In the genomic region with DNA sequence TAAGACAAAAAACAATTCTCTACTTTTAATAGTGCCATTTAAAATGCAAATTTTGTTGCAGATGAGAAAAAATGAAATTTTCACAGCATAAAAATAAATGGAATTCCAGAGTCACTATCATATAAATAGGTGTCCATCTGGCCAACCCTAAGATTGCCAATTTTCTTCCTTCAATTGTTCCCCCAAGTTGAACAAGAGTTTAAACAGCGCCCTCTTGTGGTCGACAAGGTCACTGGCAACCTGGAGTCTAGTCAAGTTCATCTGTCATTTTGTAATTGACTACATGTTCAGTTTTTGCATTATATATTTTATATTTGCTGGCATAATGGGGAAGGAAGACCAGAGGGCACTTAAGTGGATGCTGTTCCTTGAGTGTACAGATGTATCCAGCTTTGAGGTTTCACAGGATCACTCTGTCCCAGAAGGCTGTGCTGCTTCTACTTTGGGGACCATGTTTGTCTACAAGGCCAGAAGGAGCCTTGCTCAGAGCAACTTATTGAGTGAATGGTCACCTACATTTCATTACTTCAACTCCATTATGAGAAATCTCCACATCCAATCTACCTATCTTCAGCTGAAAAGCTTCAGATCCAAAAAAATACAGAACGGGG, we compare ENCODE assay signal across 8 mouse cellular contexts. TPM values are rescaled to one million over a fixed set of nuclear protein-coding genes. Genes with fewer than 3 reads are reported as not detected.
A peak's percentile ranks its signal among the peaks of the same experiment; 100 is the strongest.
DNase-seq lines count a peak whose midpoint lies in the region; ATAC-seq and TF ChIP-seq lines count a peak whose summit lies in the region.

No protein-coding gene starts in this region.

- H3K9me3 ChIP-seq in forebrain, embryonic 13.5 days (replicated peaks), result no peaks in the 10 kb centered on the region
- no peaks in the 10 kb centered on the region for H3K9me3 ChIP-seq in lung, postnatal 0 days (ENCODE audit: low read length)

- H3K27ac ChIP-seq in gastrocnemius, adult 2 months, result no peak overlapping the region
- H3K27ac ChIP-seq in forebrain, embryonic 13.5 days, result no peak overlapping the region
- no peak overlapping the region for H3K27ac ChIP-seq in lung, postnatal 0 days (ENCODE audit: low read length)

- TF ChIP-seq EP300 in lung, postnatal 0 days (IDR thresholded peaks at IDR 0.05), result no peak

- intact Hi-C loops in gastrocnemius, adult 2 months (cut with DNase I), result loop anchor here (1.0 to 5.0 kb wide), 3 partner anchors 233 to 361 kb away; partner anchors contain the start of genes Aadat and Mfap3l

- H3K4me1 ChIP-seq in forebrain, embryonic 13.5 days, result no peaks in the 10 kb centered on the region
- H3K4me1 ChIP-seq in lung, postnatal 0 days (ENCODE audit: insufficient read depth, low read depth, low read length), result no peaks in the 10 kb centered on the region

- no peak overlapping the region for H3K4me2 ChIP-seq in forebrain, embryonic 13.5 days
- H3K4me2 ChIP-seq in lung, postnatal 0 days (replicated peaks; ENCODE audit: low read depth, low read length), result no peak overlapping the region

- no peak overlapping the region for H3K9ac ChIP-seq in forebrain, embryonic 13.5 days
- H3K9ac ChIP-seq in lung, postnatal 0 days (replicated peaks; ENCODE audit: low read depth), result no peak overlapping the region

- ATAC-seq in cerebellum, adult (ENCODE audit: insufficient number of reproducible peaks, low FRiP score, low TSS enrichment), result peak; percentile 71
- ATAC-seq in forebrain, embryonic 13.5 days, result peak; percentile 68
- no peak for ATAC-seq in lung, postnatal 0 days

- H3K4me3 ChIP-seq in gastrocnemius, adult 2 months, result no peak overlapping the region
- no peak overlapping the region for H3K4me3 ChIP-seq in forebrain, embryonic 13.5 days
- no peak overlapping the region for H3K4me3 ChIP-seq in lung, postnatal 0 days (ENCODE audit: low read depth, low read length)

- 31% methylated on average over 3 of the region's 3 CpGs for WGBS in forebrain, embryonic 13.5 days
- 33% methylated on average over 3 of the region's 3 CpGs for WGBS in lung, postnatal 0 days

- peak; percentile 37 for DNase-seq in gastrocnemius, adult 2 months
- no peak for DNase-seq in gastrocnemius, adult 8-10 months (ENCODE audit: low spot score in 2 of 2)
- peak; percentile 78 for DNase-seq in ES-CJ7 (ENCODE audit: low read depth, low spot score)
- peak; percentile 67 to 71 for DNase-seq in kidney, postnatal 4 days
- DNase-seq in lung, postnatal 0 days (ENCODE audit: low spot score), result peak; percentile 64
- peak; percentile 85 for DNase-seq in retina, postnatal 1 day

- peak; percentile 93 for TF ChIP-seq CTCF in gastrocnemius, adult 2 months (IDR thresholded peaks at IDR 0.05)
- TF ChIP-seq CTCF in lung, postnatal 0 days (IDR thresholded peaks at IDR 0.05), result peak; percentile 86

- H3K36me3 ChIP-seq in forebrain, embryonic 13.5 days (ENCODE audit: poor library complexity, severe bottlenecking), result no peaks in the 10 kb centered on the region
- no peaks in the 10 kb centered on the region for H3K36me3 ChIP-seq in lung, postnatal 0 days (ENCODE audit: insufficient read depth, low read length)

- H3K27me3 ChIP-seq in forebrain, embryonic 13.5 days, result no peaks in the 10 kb centered on the region
- no peaks in the 10 kb centered on the region for H3K27me3 ChIP-seq in lung, postnatal 0 days (replicated peaks; ENCODE audit: insufficient read depth, low read length)

RNA-seq across cellular contexts. Expression of gene Hpf1, which starts 24.6 kb away (rescaled TPM):
- 1 to 10 TPM; 6.0 to 7.9 TPM for total RNA-seq in gastrocnemius, adult 2 months (2021)
- 1 to 10 TPM; 6.0 to 6.8 (median 6.7) TPM for total RNA-seq in gastrocnemius, adult 8-10 months (2022)
- polyA plus RNA-seq in forebrain, embryonic 13.5 days (2015; fragmentation: Nextera tagmentation; extraction: Ambion mirVana), result 118 and 123 TPM in 2 replicates
- polyA plus RNA-seq in lung, postnatal 0 days (2015; fragmentation: Nextera tagmentation; extraction: Ambion mirVana), result 38.1 and 39.5 TPM in 2 replicates

Comparison
In these comparisons a context has a peak if more than half of its experiments do, and no peak if none do; other contexts are left out.
1. DNase-seq: peak in gastrocnemius, adult 2 months (single experiment), ES-CJ7 (single experiment), kidney, postnatal 4 days (2 of 2), lung, postnatal 0 days (single experiment) and retina, postnatal 1 day (single experiment); none in gastrocnemius, adult 8-10 months (0 of 2).